Mouse (Mus musculus): ENCODE measurements around the gene Car3.
"Not testable (repeated sequence)": the region's sequence is repeated elsewhere in the genome, so short reads cannot be mapped to it uniquely, and the experiment has no call there.

Car3 gene

GRCm38 (mm10) chr3:14863022-14863711, at the start of gene Car3:
TSS of gene Car3 (plus strand) at chr3:14863512.
- DNase-seq (ENCODE audit: low spot score) = no peak

DNA sequence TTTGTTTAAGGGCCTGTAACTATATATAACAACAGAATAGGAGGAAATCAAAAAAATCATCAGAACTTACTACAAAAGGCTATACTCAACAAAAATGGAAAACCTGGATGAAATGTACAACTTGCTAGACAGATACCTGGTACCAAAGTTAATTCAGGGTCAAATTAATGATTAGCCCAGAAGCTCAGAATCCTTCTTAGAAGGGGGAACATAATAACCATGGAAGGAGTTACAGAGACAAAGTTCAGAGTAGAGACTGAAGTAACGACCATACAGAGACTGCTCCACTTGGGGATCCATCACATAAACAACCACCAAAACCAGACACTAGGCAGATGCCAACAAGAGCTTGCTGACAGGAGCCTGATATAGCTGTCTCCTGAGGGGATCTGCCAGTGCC, 47.9 kb upstream of the Car3 start:
- DNase-seq (ENCODE audit: low spot score) = not testable (repeated sequence)

GRCm38 (mm10) chr3:14819844-14820504, 43.3 kb upstream of the Car3 start:
- DNase-seq (ENCODE audit: low spot score) = no peak

DNA sequence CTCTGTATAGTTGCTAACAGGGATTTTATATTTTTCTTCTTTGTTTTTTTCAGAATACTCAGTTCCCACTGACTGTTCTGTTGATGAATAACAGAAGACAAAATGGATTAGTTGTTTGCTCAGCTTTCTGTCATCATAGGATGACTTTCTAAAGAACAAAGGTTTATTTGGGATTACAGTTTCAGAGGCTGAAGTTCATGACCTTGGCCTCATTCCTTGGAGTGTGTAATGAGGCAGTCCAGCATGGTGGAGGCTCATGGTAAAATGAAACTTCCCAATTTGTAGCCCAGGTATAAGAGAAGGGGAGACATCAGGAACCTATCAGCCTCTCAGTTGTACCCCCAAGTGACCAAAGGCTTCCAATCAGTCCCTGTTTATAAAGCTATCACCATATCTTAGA, 34.4 kb upstream of the Car3 start:
- DNase-seq (ENCODE audit: low spot score) = no peak

- no peak for DNase-seq (ENCODE audit: low spot score)
Observed at GRCm38 (mm10) chr3:14831219-14831835, 32.0 kb upstream of the Car3 start.

DNA sequence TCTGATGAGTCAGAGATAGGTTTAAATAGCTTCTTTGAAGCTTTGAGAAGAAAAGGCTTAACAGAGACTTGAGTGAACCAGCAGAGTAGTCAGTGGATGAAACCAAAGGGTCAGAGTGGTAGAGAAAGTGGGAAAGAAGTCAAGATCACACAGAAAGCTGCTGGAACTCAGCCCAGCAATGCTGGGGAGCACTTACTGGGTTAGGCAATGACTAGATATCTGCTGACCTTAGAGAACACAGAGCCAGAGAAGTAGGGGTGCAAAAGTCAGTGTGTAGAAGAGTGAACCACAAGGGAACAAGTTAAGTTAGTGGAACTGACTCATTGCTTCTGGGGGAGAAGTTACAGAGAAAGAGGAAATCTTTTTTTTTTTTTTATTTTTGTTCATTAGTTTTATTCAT, 30.5 kb upstream of the Car3 start:
- DNase-seq (ENCODE audit: low spot score) = no peak

- no peak for DNase-seq (ENCODE audit: low spot score)
Observed at GRCm38 (mm10) chr3:14838936-14839335, 24.4 kb upstream of the Car3 start.

DNA sequence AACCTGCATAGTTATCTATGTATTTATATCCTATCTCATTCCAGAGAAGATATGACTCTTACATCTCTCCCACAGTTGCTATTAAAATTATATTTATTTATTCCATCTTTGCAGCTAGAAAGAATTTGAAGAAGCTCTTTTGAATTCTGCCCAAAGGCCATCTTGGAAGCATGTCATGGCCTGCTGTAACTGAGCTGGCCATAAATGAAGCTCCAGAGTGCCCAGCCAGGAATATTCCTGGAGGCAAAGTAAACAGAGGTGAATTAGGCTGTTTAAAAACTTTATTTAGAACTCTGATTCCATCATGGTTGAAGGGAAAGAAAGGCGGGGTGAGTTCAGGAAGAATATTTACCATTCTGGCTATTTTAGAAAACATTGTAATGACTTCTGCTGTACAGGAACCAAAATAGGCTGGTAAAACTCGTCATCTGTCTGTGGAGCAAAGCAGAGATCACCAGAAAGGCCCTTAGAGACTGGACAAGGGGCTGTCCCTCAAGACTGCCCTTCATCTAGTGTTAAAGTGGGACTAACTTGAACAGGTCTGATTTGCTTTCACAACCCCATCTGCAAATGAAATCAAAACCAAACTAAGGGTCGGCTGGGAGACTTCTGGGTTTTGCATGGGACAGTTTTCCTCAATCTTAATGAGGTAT, 23.7 kb upstream of the Car3 start:
- no peak for DNase-seq (ENCODE audit: low spot score)

- no peak for DNase-seq (ENCODE audit: low spot score)
Observed at GRCm38 (mm10) chr3:14848587-14849254, 14.6 kb upstream of the Car3 start.

- DNase-seq (ENCODE audit: low spot score) = no peak
Observed at GRCm38 (mm10) chr3:14853966-14854365, 9.3 kb upstream of the Car3 start.

GRCm38 (mm10) chr3:14854446-14854845, 8.9 kb upstream of the Car3 start:
- no peak for DNase-seq (ENCODE audit: low spot score)

DNA sequence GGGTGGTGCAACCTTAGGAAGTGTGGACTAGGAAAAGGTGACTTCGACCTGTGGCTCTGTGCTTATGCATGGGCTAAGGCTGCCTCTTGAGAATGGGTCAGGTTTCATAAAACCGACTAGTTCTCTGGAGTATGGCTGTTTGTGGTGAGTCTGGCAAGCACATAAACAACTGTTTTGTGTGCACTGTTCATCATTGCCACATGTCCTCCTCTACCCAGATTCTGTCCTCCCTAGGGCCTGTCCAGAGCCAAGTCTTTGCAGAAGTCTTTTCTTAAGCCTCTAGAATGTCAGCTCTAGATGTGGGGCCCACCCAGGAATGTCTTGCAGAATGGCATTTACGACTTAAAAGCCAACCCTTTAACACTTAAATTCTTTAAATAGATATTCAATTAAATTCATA, 5.4 kb upstream of the Car3 start:
- no peak for DNase-seq (ENCODE audit: low spot score)

GRCm38 (mm10) chr3:14860291-14860690, 3.0 kb upstream of the Car3 start:
- DNase-seq (ENCODE audit: low spot score) = no peak

GRCm38 (mm10) chr3:14861165-14861564, 2.1 kb upstream of the Car3 start:
- no peak for DNase-seq (ENCODE audit: low spot score)

GRCm38 (mm10) chr3:14861787-14862186, 1.5 kb upstream of the Car3 start:
- no peak for DNase-seq (ENCODE audit: low spot score)

DNA sequence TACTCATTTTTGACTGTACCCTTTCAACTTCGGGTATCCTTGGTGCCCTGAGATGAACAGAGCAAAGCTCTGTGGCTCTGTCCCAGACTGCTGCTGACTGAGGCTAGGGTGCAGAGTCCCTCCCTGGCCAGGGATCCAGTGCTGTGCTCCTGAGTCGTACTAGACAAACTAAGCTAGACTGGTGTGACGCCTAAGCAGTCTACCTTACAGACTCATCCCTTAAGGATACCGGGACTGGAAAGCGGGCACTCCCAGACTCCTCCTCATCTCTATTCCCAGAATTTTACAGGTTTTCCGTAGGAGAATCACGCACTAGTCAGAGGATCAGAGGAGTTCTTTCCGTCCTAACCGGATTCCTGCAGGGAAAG, 674 bp upstream of the Car3 start:
- no peak for DNase-seq (ENCODE audit: low spot score)

- DNase-seq (ENCODE audit: low spot score) = no peak
Observed at GRCm38 (mm10) chr3:14863922-14864321, 610 bp downstream of the Car3 start.

DNA sequence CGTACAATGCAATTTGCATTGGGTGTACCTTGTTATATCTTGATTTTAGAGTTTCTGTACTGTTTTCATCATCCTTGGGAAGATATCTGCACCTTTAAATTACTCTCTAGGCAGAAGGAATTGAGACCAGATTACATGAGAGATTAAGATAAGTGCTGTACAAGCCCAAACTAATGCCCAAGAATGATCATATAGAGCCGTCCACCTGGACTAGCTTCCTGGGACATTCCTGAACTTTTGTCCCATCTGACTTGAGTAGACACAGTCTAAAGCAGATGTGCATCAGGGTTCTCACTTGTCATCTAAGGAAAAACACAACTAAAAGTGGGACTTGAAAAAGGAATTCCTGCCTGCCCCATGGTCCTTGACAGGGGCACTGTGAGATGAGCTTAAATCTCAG, 2.6 kb downstream of the Car3 start:
- no peak for DNase-seq (ENCODE audit: low spot score)

GRCm38 (mm10) chr3:14869779-14870178, 6.5 kb downstream of the Car3 start:
- no peak for DNase-seq (ENCODE audit: low spot score)

GRCm38 (mm10) chr3:14870528-14870927, 7.2 kb downstream of the Car3 start:
- no peak for DNase-seq (ENCODE audit: low spot score)

GRCm38 (mm10) chr3:14871386-14871785, 8.1 kb downstream of the Car3 start:
- no peak for DNase-seq (ENCODE audit: low spot score)

- peak; percentile 19 for DNase-seq (ENCODE audit: low spot score)
Observed at GRCm38 (mm10) chr3:14874402-14875040, 11.2 kb downstream of the Car3 start.

Measured in MN1 (cell line).